Mouse (Mus musculus): ENCODE results near the gene Ppm1m. TPM values are rescaled to one million over a fixed set of nuclear protein-coding genes. Genes with fewer than 3 reads are reported as not detected.

Ppm1m gene
- polyA plus RNA-seq, 1 experiment from 2014 or later, result 33.4 TPM

GRCm38 (mm10) chr9:106211680-106212593 is 12.4 kb upstream of the Ppm1m start:
- peak overlapping the region; percentile 50 for H3K4me2 ChIP-seq (replicated peaks; ENCODE audit: low read depth, low read length)
- 24% methylated on average over 37 of the region's 37 CpGs for WGBS
- H3K27me3 ChIP-seq (replicated peaks; ENCODE audit: insufficient read depth, low read length), result no peaks in the 10 kb centered on the region
- no peaks in the 10 kb centered on the region for H3K4me1 ChIP-seq (ENCODE audit: insufficient read depth, low read depth, low read length)
- H3K27ac ChIP-seq (ENCODE audit: low read length), result peak overlapping the region; percentile 71
- H3K9me3 ChIP-seq (ENCODE audit: low read length), result no peaks in the 10 kb centered on the region
- 0 out of 2 replicates have a peak overlapping the region, but pooled peaks have one; percentile 19 for H3K9ac ChIP-seq (replicated peaks; ENCODE audit: low read depth)
- H3K36me3 ChIP-seq (ENCODE audit: insufficient read depth, low read length), result peaks cover 23% of the 10 kb centered on the region
- H3K4me3 ChIP-seq (ENCODE audit: low read depth, low read length), result peak overlapping the region; percentile 10; the same call in 1 of the 2 replicates
- no peak for TF ChIP-seq EP300 (IDR thresholded peaks at IDR 0.05)
- peak; percentile 100 for TF ChIP-seq CTCF (IDR thresholded peaks at IDR 0.05)
- ATAC-seq (peak; percentile 85), DNase-seq (ENCODE audit: low spot score) (peak; percentile 95)

- peak; percentile 57 for DNase-seq (ENCODE audit: low spot score)
- no peaks in the 10 kb centered on the region for H3K27me3 ChIP-seq (replicated peaks; ENCODE audit: insufficient read depth, low read length)
These were observed 11.5 kb upstream of the Ppm1m start for GRCm38 (mm10) chr9:106210853-106211609.

GRCm38 (mm10) chr9:106209954-106210353 is 10.4 kb upstream of the Ppm1m start:
- Histone ChIP-seq H3K27me3 (replicated peaks; ENCODE audit: insufficient read depth, low read length) (no peaks in the 10 kb centered on the region), H3K9me3 (ENCODE audit: low read length) (no peaks in the 10 kb centered on the region), H3K4me3 (ENCODE audit: low read depth, low read length) (no peak overlapping the region), H3K36me3 (ENCODE audit: insufficient read depth, low read length) (peaks cover 19% of the 10 kb centered on the region; the same call in 1 of the 2 replicates), H3K9ac (replicated peaks; ENCODE audit: low read depth) (no peak overlapping the region), H3K4me1 (ENCODE audit: insufficient read depth, low read depth, low read length) (no peaks in the 10 kb centered on the region), H3K27ac (ENCODE audit: low read length) (no peak overlapping the region), H3K4me2 (replicated peaks; ENCODE audit: low read depth, low read length) (no peak overlapping the region)
- TF ChIP-seq EP300 (IDR thresholded peaks at IDR 0.05) (no peak), CTCF (IDR thresholded peaks at IDR 0.05) (no peak)
- DNase-seq (ENCODE audit: low spot score) (no peak), ATAC-seq (no peak)
- 80% methylated on average over 4 of the region's 4 CpGs for WGBS

More at GRCm38 (mm10) chr9:106210853-106211609, 11.5 kb upstream of the Ppm1m start:
- no peaks in the 10 kb centered on the region for H3K9me3 ChIP-seq (ENCODE audit: low read length)
- no peak overlapping the region for H3K9ac ChIP-seq (replicated peaks; ENCODE audit: low read depth)
- peak overlapping the region; percentile 71; the same call in 1 of the 2 replicates for H3K27ac ChIP-seq (ENCODE audit: low read length)
- peak; percentile 56 for ATAC-seq
- H3K36me3 ChIP-seq (ENCODE audit: insufficient read depth, low read length), result peaks cover 23% of the 10 kb centered on the region
- no peaks in the 10 kb centered on the region for H3K4me1 ChIP-seq (ENCODE audit: insufficient read depth, low read depth, low read length)
- 66% methylated on average over 9 of the region's 9 CpGs for whole genome bisulfite sequencing
- H3K4me3 ChIP-seq (ENCODE audit: low read depth, low read length), result peak overlapping the region; percentile 10; the same call in 1 of the 2 replicates
- H3K4me2 ChIP-seq (replicated peaks; ENCODE audit: low read depth, low read length), result peak overlapping the region; percentile 50
- no peak for TF ChIP-seq CTCF (IDR thresholded peaks at IDR 0.05)
- TF ChIP-seq EP300 (IDR thresholded peaks at IDR 0.05), result no peak

- no peak overlapping the region for H3K4me3 ChIP-seq (ENCODE audit: low read depth, low read length)
- 52% methylated on average over 5 of the region's 5 CpGs for WGBS
- no peaks in the 10 kb centered on the region for H3K27me3 ChIP-seq (replicated peaks; ENCODE audit: insufficient read depth, low read length)
- no peak overlapping the region for H3K9ac ChIP-seq (replicated peaks; ENCODE audit: low read depth)
- DNase-seq (ENCODE audit: low spot score), result peak; percentile 52
- no peak overlapping the region for H3K4me2 ChIP-seq (replicated peaks; ENCODE audit: low read depth, low read length)
- ATAC-seq, result no peak
- no peak overlapping the region for H3K27ac ChIP-seq (ENCODE audit: low read length)
- H3K36me3 ChIP-seq (ENCODE audit: insufficient read depth, low read length), result peaks cover 7% of the 10 kb centered on the region; the same call in 1 of the 2 replicates
- TF ChIP-seq EP300 (IDR thresholded peaks at IDR 0.05), result no peak
- no peak for TF ChIP-seq CTCF (IDR thresholded peaks at IDR 0.05)
- no peaks in the 10 kb centered on the region for H3K9me3 ChIP-seq (ENCODE audit: low read length)
- peaks cover 4% of the 10 kb centered on the region; the same call in 1 of the 2 replicates for H3K4me1 ChIP-seq (ENCODE audit: insufficient read depth, low read depth, low read length)
These were observed 8.6 kb upstream of the Ppm1m start for GRCm38 (mm10) chr9:106208181-106208580.

- H3K9ac ChIP-seq (replicated peaks; ENCODE audit: low read depth), result no peak overlapping the region
- peaks cover 8% of the 10 kb centered on the region; the same call in 1 of the 2 replicates for H3K4me1 ChIP-seq (ENCODE audit: insufficient read depth, low read depth, low read length)
- no peaks in the 10 kb centered on the region for H3K36me3 ChIP-seq (ENCODE audit: insufficient read depth, low read length)
- H3K4me3 ChIP-seq (ENCODE audit: low read depth, low read length), result no peak overlapping the region
- ATAC-seq (no peak), DNase-seq (ENCODE audit: low spot score) (no peak)
- TF ChIP-seq CTCF (IDR thresholded peaks at IDR 0.05), result no peak
- TF ChIP-seq EP300 (IDR thresholded peaks at IDR 0.05), result no peak
- H3K27ac ChIP-seq (ENCODE audit: low read length), result no peak overlapping the region
- 71% methylated on average over 2 of the region's 2 CpGs for WGBS
- H3K27me3 ChIP-seq (replicated peaks; ENCODE audit: insufficient read depth, low read length), result no peaks in the 10 kb centered on the region
- H3K9me3 ChIP-seq (ENCODE audit: low read length), result no peaks in the 10 kb centered on the region
- no peak overlapping the region for H3K4me2 ChIP-seq (replicated peaks; ENCODE audit: low read depth, low read length)
These were observed 7.0 kb upstream of the Ppm1m start for GRCm38 (mm10) chr9:106206515-106206914.
